Mouse (Mus musculus): Measurements from ENCODE around the gene Igfbp3. TPM values are rescaled to one million over a fixed set of nuclear protein-coding genes. Genes with fewer than 3 reads are reported as not detected.

The Igfbp3 gene
- 37.2 TPM for polyA plus RNA-seq (2014; fragmentation: Illumina TruSeq; extraction: RNeasy Lipid Tissue Mini Kit (QIAGEN cat#74804); ENCODE audit: low read depth, low replicate concordance)

GRCm38 (mm10) chr11:7213501-7214341 lies at the start of gene Igfbp3:
TSS of gene Igfbp3 (minus strand) at chr11:7213923.

GRCm38 (mm10) chr11:7197491-7197941 lies 16.2 kb downstream of the Igfbp3 start, which contains the start of gene Igfbp1:
TSS of gene Igfbp1 (plus strand) at chr11:7197782.

GRCm38 (mm10) chr11:7188469-7188868 lies 25.3 kb downstream of the Igfbp3 start, which contains the start of gene Gm11985:
TSS of gene Gm11985 (minus strand) at chr11:7188569.

Other genes with a start within 250 kb of the Igfbp3 start
- 2.8 TPM for gene Adcy1, start 150.4 kb downstream of the Igfbp3 start, polyA plus RNA-seq (2014; fragmentation: Illumina TruSeq; extraction: RNeasy Lipid Tissue Mini Kit (QIAGEN cat#74804); ENCODE audit: low read depth, low replicate concordance)
- gene Gm11985, start 25.4 kb downstream of the Igfbp3 start, polyA plus RNA-seq (2014; fragmentation: Illumina TruSeq; extraction: RNeasy Lipid Tissue Mini Kit (QIAGEN cat#74804); ENCODE audit: low read depth, low replicate concordance) = not detected
- not detected for gene Igfbp1, start 16.1 kb downstream of the Igfbp3 start, polyA plus RNA-seq (2014; fragmentation: Illumina TruSeq; extraction: RNeasy Lipid Tissue Mini Kit (QIAGEN cat#74804); ENCODE audit: low read depth, low replicate concordance)

Data from heart, adult 10 weeks (tissue).